Mouse (Mus musculus) embryonic facial prominence, embryonic 14.5 days (tissue): ENCODE measurements around the gene Rnf4. TPM values are rescaled to one million over a fixed set of nuclear protein-coding genes. Genes with fewer than 3 reads are reported as not detected.
A peak's percentile ranks its signal among the peaks of the same experiment; 100 is the strongest.

Source experiments
- ATAC-seq: fragments of 200-750 bp; cut with Nextera tagmentation; 2 replicates; pipeline ENCODE4 v1.8.0; 2017; ENCODE audit warnings: low read depth, moderate number of reproducible peaks, moderate TSS enrichment
- DNase-seq: peaks from one replicate; pipeline ENCODE4 v3.0.0-alpha.2; 2015; ENCODE audit warnings: low spot score
- H3K27ac ChIP-seq: fragments of 300-500 bp; sonication (generic); replicated peaks from 2 replicates; pipeline ENCODE4 v1.5.1; 2014; ENCODE audit warnings: low read depth, mild to moderate bottlenecking, low read length, moderate library complexity
- H3K27me3 ChIP-seq: fragments of 300-500 bp; sonication (generic); replicated peaks from 2 replicates; pipeline ENCODE4 v1.6.1; 2014; ENCODE audit warnings: low read length; ENCODE audit not compliant: control insufficient read depth, insufficient read depth
- H3K36me3 ChIP-seq: fragments of 300-500 bp; sonication (generic); 2 replicates; pipeline ENCODE4 v1.6.1; 2014; ENCODE audit warnings: low read length, mixed read lengths; ENCODE audit not compliant: control insufficient read depth, insufficient read depth
- H3K4me1 ChIP-seq: fragments of 300-500 bp; sonication (generic); 2 replicates; pipeline ENCODE4 v1.6.1; 2014; ENCODE audit warnings: antibody characterized with exemption, low read length; ENCODE audit not compliant: control insufficient read depth, insufficient read depth
- H3K4me2 ChIP-seq: fragments of 300-500 bp; sonication (generic); 2 replicates; pipeline ENCODE4 v1.6.1; 2014; ENCODE audit warnings: low read depth, mild to moderate bottlenecking, low read length, moderate library complexity, mixed read lengths
- H3K4me3 ChIP-seq: fragments of 300-500 bp; sonication (generic); 2 replicates; pipeline ENCODE4 v1.5.1; 2014; ENCODE audit warnings: low read depth, mild to moderate bottlenecking, low read length
- H3K9ac ChIP-seq: fragments of 300-500 bp; sonication (generic); 2 replicates; pipeline ENCODE4 v1.6.1; 2014; ENCODE audit warnings: low read depth, mild to moderate bottlenecking, low read length, moderate library complexity, mixed read lengths
- H3K9me3 ChIP-seq: fragments of 300-500 bp; sonication (generic); 2 replicates; pipeline ENCODE4 v1.6.1; 2016; ENCODE audit warnings: low read length; ENCODE audit not compliant: control insufficient read depth
- WGBS: fragments of 180-500 bp; shearing (Covaris S2); extraction: QIAGEN DNeasy Blood & Tissue Kit; methylation state at CpG from one replicate; pipeline ENCODE4 v1.1.7; 2014; 5-methylcytosine and 5-hydroxymethylcytosine counted together
- polyA plus RNA-seq: library from polyadenylated mRNA; unstranded; fragments of >200 nt; fragmentation: Nextera tagmentation; extraction: Ambion mirVana; gene quantifications from 2 replicates; pipeline ENCODE4 v1.2.1, GENCODE M21; 2014

Gene Rnf4
- polyA plus RNA-seq, 1 experiment from 2014 or later, result 147 TPM

- Histone ChIP-seq H3K4me1 (no peaks in the 10 kb centered on the region), H3K4me2 (no peak overlapping the region), H3K9ac (no peak overlapping the region), H3K27me3 (no peaks in the 10 kb centered on the region), H3K36me3 (peaks cover 27% of the 10 kb centered on the region), H3K27ac (no peak overlapping the region), H3K9me3 (no peaks in the 10 kb centered on the region), H3K4me3 (no peak overlapping the region)
- DNase-seq (no peak), ATAC-seq (no peak)
Observed at GRCm38 (mm10) chr5:34363115-34363514, 27.0 kb downstream of the Rnf4 start.

GRCm38 (mm10) chr5:34368551-34369290 lies 32.6 kb downstream of the Rnf4 start:
- WGBS, result 77% methylated on average over 7 of the region's 7 CpGs
- H3K27ac ChIP-seq, result peak overlapping the region; percentile 86
- peak overlapping the region; percentile 59 for H3K4me2 ChIP-seq
- DNase-seq (no peak), ATAC-seq (no peak)
- H3K9ac ChIP-seq, result peak overlapping the region; percentile 67
- no peaks in the 10 kb centered on the region for H3K9me3 ChIP-seq
- 0 out of 2 replicates have a peak, but pooled peaks cover 6% of the 10 kb centered on the region for H3K36me3 ChIP-seq
- H3K4me3 ChIP-seq, result peak overlapping the region; percentile 91
- H3K4me1 ChIP-seq, result peaks cover 14% of the 10 kb centered on the region
- H3K27me3 ChIP-seq, result no peaks in the 10 kb centered on the region

GRCm38 (mm10) chr5:34369341-34370021 lies 33.4 kb downstream of the Rnf4 start, which contains the start of gene Fam193a:
Gene Fam193a (plus strand): TSS chr5:34369933.
- ATAC-seq, result peak; percentile 100
- H3K4me3 ChIP-seq, result peak within 1 kb of the TSS; percentile 91
- no peaks in the 10 kb centered on the region for H3K9me3 ChIP-seq
- 0 out of 2 replicates have a peak, but pooled peaks cover 5% of the 10 kb centered on the region for H3K36me3 ChIP-seq
- DNase-seq, result peak; percentile 99
- H3K9ac ChIP-seq, result peak within 1 kb of the TSS; percentile 91
- H3K27me3 ChIP-seq, result no peaks in the 10 kb centered on the region
- H3K4me1 ChIP-seq, result peaks cover 14% of the 10 kb centered on the region
- 0% methylated on average over 16 of the region's 64 CpGs for WGBS
- peak within 1 kb of the TSS; percentile 69 for H3K4me2 ChIP-seq
- peak within 1 kb of the TSS; percentile 86 for H3K27ac ChIP-seq

- Histone ChIP-seq H3K4me1 (peaks cover 14% of the 10 kb centered on the region), H3K27ac (peak overlapping the region; percentile 83), H3K4me3 (peak overlapping the region; percentile 91), H3K36me3 (no peaks in the 10 kb centered on the region), H3K27me3 (no peaks in the 10 kb centered on the region), H3K9me3 (no peaks in the 10 kb centered on the region), H3K9ac (peak overlapping the region; percentile 91), H3K4me2 (peak overlapping the region; percentile 69)
- DNase-seq (peak; percentile 22), ATAC-seq (no peak)
- WGBS, result 0% methylated on average over 12 of the region's 114 CpGs
Observed at GRCm38 (mm10) chr5:34370022-34370823, 34.1 kb downstream of the Rnf4 start.

- peak overlapping the region; percentile 69 for H3K4me2 ChIP-seq
- DNase-seq, result no peak
- peaks cover 14% of the 10 kb centered on the region for H3K4me1 ChIP-seq
- ATAC-seq, result no peak
- peak overlapping the region; percentile 91 for H3K4me3 ChIP-seq
- H3K27ac ChIP-seq, result no peak overlapping the region
- H3K27me3 ChIP-seq, result no peaks in the 10 kb centered on the region
- no peaks in the 10 kb centered on the region for H3K36me3 ChIP-seq
- peak overlapping the region; percentile 91 for H3K9ac ChIP-seq
- H3K9me3 ChIP-seq, result no peaks in the 10 kb centered on the region
- WGBS, result 22% methylated on average over 8 of the region's 8 CpGs
Observed at GRCm38 (mm10) chr5:34370840-34371239, 34.8 kb downstream of the Rnf4 start.

GRCm38 (mm10) chr5:34372141-34372540 lies 36.1 kb downstream of the Rnf4 start:
- ATAC-seq (no peak), DNase-seq (no peak)
- Histone ChIP-seq H3K4me2 (peak overlapping the region; percentile 24), H3K27ac (no peak overlapping the region), H3K36me3 (no peaks in the 10 kb centered on the region), H3K9ac (no peak overlapping the region), H3K27me3 (no peaks in the 10 kb centered on the region), H3K4me3 (no peak overlapping the region), H3K4me1 (peaks cover 14% of the 10 kb centered on the region), H3K9me3 (no peaks in the 10 kb centered on the region)

- no peaks in the 10 kb centered on the region for H3K9me3 ChIP-seq
- H3K4me3 ChIP-seq, result no peak overlapping the region
- H3K27me3 ChIP-seq, result no peaks in the 10 kb centered on the region
- peaks cover 14% of the 10 kb centered on the region for H3K4me1 ChIP-seq
- no peaks in the 10 kb centered on the region for H3K36me3 ChIP-seq
- H3K9ac ChIP-seq, result no peak overlapping the region
- DNase-seq, result no peak
- H3K27ac ChIP-seq, result no peak overlapping the region
- ATAC-seq, result no peak
- H3K4me2 ChIP-seq, result peak overlapping the region; percentile 24; the same call in 1 of the 2 replicates
Observed at GRCm38 (mm10) chr5:34372541-34372940, 36.5 kb downstream of the Rnf4 start.

- no peaks in the 10 kb centered on the region for H3K9me3 ChIP-seq
- no peak overlapping the region for H3K4me2 ChIP-seq
- no peak overlapping the region for H3K27ac ChIP-seq
- no peaks in the 10 kb centered on the region for H3K36me3 ChIP-seq
- H3K4me3 ChIP-seq, result no peak overlapping the region
- no peak overlapping the region for H3K9ac ChIP-seq
- DNase-seq (no peak), ATAC-seq (no peak)
- H3K27me3 ChIP-seq, result no peaks in the 10 kb centered on the region
- H3K4me1 ChIP-seq, result no peaks in the 10 kb centered on the region
Observed at GRCm38 (mm10) chr5:34378787-34379186, 42.7 kb downstream of the Rnf4 start.
